Mouse (Mus musculus): ENCODE results near the gene Tmem136. TPM values are rescaled to one million over a fixed set of nuclear protein-coding genes. Genes with fewer than 3 reads are reported as not detected.
A peak's percentile ranks its signal among the peaks of the same experiment; 100 is the strongest.

The Tmem136 gene
- 0.64 and 0.73 TPM in 2 replicates for polyA plus RNA-seq (2015; fragmentation: Nextera tagmentation; extraction: Ambion mirVana)

- peak within 1 kb of the TSS; percentile 75 for H3K9ac ChIP-seq
- H3K9me3 ChIP-seq (replicated peaks): no peaks in the 10 kb centered on the region
- peaks cover 87% of the 10 kb centered on the region for H3K27me3 ChIP-seq
- H3K4me3 ChIP-seq (replicated peaks): peak within 1 kb of the TSS; percentile 67
- 5% methylated on average over 55 of the region's 55 CpGs for WGBS (ENCODE audit: insufficient replicate concordance)
- ATAC-seq (ENCODE audit: low read depth) (peak; percentile 99), DNase-seq (peak; percentile 81)
- H3K4me2 ChIP-seq: peak within 1 kb of the TSS; percentile 88
- no peaks in the 10 kb centered on the region for H3K36me3 ChIP-seq
- peaks cover 33% of the 10 kb centered on the region for H3K4me1 ChIP-seq (replicated peaks)
- H3K27ac ChIP-seq: peak within 1 kb of the TSS; percentile 85
Measured at GRCm38 (mm10) chr9:43116134-43116996, at the start of gene Tmem136. TSS of gene Tmem136 (minus strand) at chr9:43116570.

GRCm38 (mm10) chr9:43155960-43156359, 39.6 kb upstream of the Tmem136 start:
- Histone ChIP-seq H3K27me3 (peaks cover 9% of the 10 kb centered on the region; the same call in 1 of the 2 replicates), H3K9me3 (replicated peaks) (no peaks in the 10 kb centered on the region), H3K4me2 (no peak overlapping the region), H3K27ac (no peak overlapping the region), H3K36me3 (no peaks in the 10 kb centered on the region), H3K9ac (no peak overlapping the region), H3K4me1 (replicated peaks) (no peaks in the 10 kb centered on the region), H3K4me3 (replicated peaks) (no peak overlapping the region)
- DNase-seq (no peak), ATAC-seq (ENCODE audit: low read depth) (no peak)
- 27% methylated on average over 6 of the region's 6 CpGs for whole genome bisulfite sequencing (ENCODE audit: insufficient replicate concordance)

DNA sequence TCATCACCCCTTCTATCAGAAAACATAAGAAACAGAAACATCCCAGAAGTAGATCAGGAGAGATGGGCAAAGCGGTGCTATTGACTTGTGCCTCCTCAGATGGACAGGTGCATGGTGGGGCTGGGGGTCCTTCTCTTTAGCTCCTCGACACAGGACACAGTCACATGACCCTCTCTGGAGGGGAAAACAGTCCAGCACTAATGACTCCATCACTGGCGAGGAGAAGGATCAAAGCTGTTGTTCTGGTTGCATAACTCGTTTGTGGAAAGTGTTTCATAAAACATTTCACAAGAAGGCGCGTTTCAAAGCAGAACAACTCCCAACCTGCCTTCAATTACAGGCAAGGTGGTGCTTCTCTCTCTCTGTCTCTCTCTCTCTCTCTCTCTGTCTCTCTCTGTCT, 35.4 kb upstream of the Tmem136 start:
- Histone ChIP-seq H3K27ac (no peak overlapping the region), H3K4me2 (no peak overlapping the region), H3K9ac (no peak overlapping the region), H3K9me3 (replicated peaks) (no peaks in the 10 kb centered on the region), H3K4me1 (replicated peaks) (no peaks in the 10 kb centered on the region), H3K27me3 (peaks cover 10% of the 10 kb centered on the region), H3K4me3 (replicated peaks) (no peak overlapping the region), H3K36me3 (no peaks in the 10 kb centered on the region)
- DNase-seq: no peak
- no peak for ATAC-seq (ENCODE audit: low read depth)
- WGBS (ENCODE audit: insufficient replicate concordance): 63% methylated on average over 6 of the region's 6 CpGs

DNA sequence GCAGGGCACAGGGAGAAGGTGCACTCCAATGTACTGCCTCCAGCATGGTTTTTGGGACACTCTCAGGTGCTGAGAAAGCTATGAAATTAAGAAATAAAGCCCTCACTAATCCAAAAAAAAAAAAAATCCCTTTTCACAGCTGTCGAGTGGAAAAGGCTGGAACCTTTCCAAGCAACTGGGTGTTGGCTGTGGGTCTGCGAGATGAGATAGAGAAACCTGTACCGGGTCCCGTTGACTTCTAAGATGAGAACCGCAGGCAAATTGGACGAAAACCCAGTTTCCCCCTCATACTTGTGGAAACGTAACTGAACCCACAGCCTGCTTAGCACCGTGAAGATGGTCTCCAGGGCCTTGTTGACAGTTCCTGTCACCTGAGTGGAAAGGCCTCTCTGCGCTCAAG, 34.6 kb upstream of the Tmem136 start:
- Histone ChIP-seq H3K4me3 (replicated peaks) (no peak overlapping the region), H3K9ac (no peak overlapping the region), H3K27ac (no peak overlapping the region), H3K27me3 (peaks cover 13% of the 10 kb centered on the region), H3K9me3 (replicated peaks) (no peaks in the 10 kb centered on the region), H3K4me2 (no peak overlapping the region), H3K36me3 (no peaks in the 10 kb centered on the region), H3K4me1 (replicated peaks) (no peaks in the 10 kb centered on the region)
- WGBS (ENCODE audit: insufficient replicate concordance): 62% methylated on average over 9 of the region's 9 CpGs
- DNase-seq (no peak), ATAC-seq (ENCODE audit: low read depth) (no peak)

- no peak overlapping the region for H3K4me3 ChIP-seq (replicated peaks)
- no peaks in the 10 kb centered on the region for H3K9me3 ChIP-seq (replicated peaks)
- no peaks in the 10 kb centered on the region for H3K4me1 ChIP-seq (replicated peaks)
- no peak overlapping the region for H3K9ac ChIP-seq
- no peaks in the 10 kb centered on the region for H3K36me3 ChIP-seq
- WGBS (ENCODE audit: insufficient replicate concordance): 29% methylated on average over 10 of the region's 10 CpGs
- DNase-seq: no peak
- peaks cover 13% of the 10 kb centered on the region for H3K27me3 ChIP-seq
- H3K27ac ChIP-seq: no peak overlapping the region
- no peak overlapping the region for H3K4me2 ChIP-seq
- ATAC-seq (ENCODE audit: low read depth): no peak
Measured at GRCm38 (mm10) chr9:43150075-43150474, 33.7 kb upstream of the Tmem136 start.

DNA sequence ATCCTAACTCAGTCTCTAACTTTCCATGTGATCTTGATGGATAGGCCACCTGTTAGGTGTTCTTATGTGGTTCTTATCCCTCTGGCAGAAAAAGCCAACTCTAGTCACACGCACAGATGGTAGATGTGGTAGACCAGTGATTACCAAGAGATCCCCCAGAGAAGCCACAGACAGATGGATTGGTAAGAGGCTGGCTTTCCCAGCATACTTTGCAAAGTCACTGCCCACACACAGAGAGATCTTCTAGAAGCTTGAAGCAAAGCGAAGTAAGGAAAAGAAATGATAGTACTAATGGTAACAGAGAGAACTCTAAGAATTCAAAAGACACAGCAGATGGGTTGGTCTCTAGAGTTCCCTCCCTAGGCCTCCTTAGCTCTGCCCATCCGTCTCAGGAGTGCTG, 33.1 kb upstream of the Tmem136 start:
- H3K9me3 ChIP-seq (replicated peaks): no peaks in the 10 kb centered on the region
- no peaks in the 10 kb centered on the region for H3K36me3 ChIP-seq
- no peak for DNase-seq
- peaks cover 13% of the 10 kb centered on the region for H3K27me3 ChIP-seq
- no peak overlapping the region for H3K9ac ChIP-seq
- no peak for ATAC-seq (ENCODE audit: low read depth)
- H3K4me1 ChIP-seq (replicated peaks): no peaks in the 10 kb centered on the region
- 69% methylated on average over 3 of the region's 3 CpGs for WGBS (ENCODE audit: insufficient replicate concordance)
- no peak overlapping the region for H3K4me2 ChIP-seq
- no peak overlapping the region for H3K27ac ChIP-seq
- no peak overlapping the region for H3K4me3 ChIP-seq (replicated peaks)

GRCm38 (mm10) chr9:43145196-43145595, 28.8 kb upstream of the Tmem136 start:
- H3K36me3 ChIP-seq: no peaks in the 10 kb centered on the region
- 51% methylated on average over 4 of the region's 4 CpGs for WGBS (ENCODE audit: insufficient replicate concordance)
- no peaks in the 10 kb centered on the region for H3K9me3 ChIP-seq (replicated peaks)
- ATAC-seq (ENCODE audit: low read depth) (no peak), DNase-seq (no peak)
- H3K4me3 ChIP-seq (replicated peaks): no peak overlapping the region
- no peak overlapping the region for H3K27ac ChIP-seq
- peaks cover 10% of the 10 kb centered on the region for H3K27me3 ChIP-seq
- no peak overlapping the region for H3K9ac ChIP-seq
- H3K4me1 ChIP-seq (replicated peaks): no peaks in the 10 kb centered on the region
- no peak overlapping the region for H3K4me2 ChIP-seq

- H3K9me3 ChIP-seq (replicated peaks): no peaks in the 10 kb centered on the region
- no peak for ATAC-seq (ENCODE audit: low read depth)
- WGBS (ENCODE audit: insufficient replicate concordance): 47% methylated on average over 12 of the region's 12 CpGs
- H3K27ac ChIP-seq: no peak overlapping the region
- peaks cover 15% of the 10 kb centered on the region for H3K27me3 ChIP-seq
- H3K36me3 ChIP-seq: no peaks in the 10 kb centered on the region
- H3K9ac ChIP-seq: no peak overlapping the region
- no peak overlapping the region for H3K4me3 ChIP-seq (replicated peaks)
- no peaks in the 10 kb centered on the region for H3K4me1 ChIP-seq (replicated peaks)
- DNase-seq: no peak
- H3K4me2 ChIP-seq: no peak overlapping the region
Measured at GRCm38 (mm10) chr9:43144206-43144810, 27.9 kb upstream of the Tmem136 start.

DNA sequence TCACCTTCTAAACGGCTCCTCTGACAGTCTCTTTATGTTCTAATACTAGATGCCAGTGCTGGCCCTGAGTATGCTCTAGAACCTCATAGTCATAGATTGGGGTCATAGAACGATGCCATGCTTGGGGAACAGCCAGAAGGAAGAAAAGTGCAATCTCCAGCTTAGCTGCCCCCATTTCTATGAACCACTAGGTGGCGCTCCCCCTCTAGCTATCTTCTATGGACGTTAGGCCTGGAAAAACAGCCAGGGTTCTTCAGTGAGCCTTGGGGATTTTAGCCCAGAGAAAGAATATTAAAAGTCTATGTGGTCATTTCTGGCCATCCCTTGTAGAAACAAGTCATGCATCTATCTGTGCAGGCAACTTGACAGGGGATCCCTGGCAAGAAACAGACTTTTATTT, 25.5 kb upstream of the Tmem136 start:
- ATAC-seq (ENCODE audit: low read depth): no peak
- no peak overlapping the region for H3K9ac ChIP-seq
- WGBS (ENCODE audit: insufficient replicate concordance): 6% methylated on average over 4 of the region's 4 CpGs

DNA sequence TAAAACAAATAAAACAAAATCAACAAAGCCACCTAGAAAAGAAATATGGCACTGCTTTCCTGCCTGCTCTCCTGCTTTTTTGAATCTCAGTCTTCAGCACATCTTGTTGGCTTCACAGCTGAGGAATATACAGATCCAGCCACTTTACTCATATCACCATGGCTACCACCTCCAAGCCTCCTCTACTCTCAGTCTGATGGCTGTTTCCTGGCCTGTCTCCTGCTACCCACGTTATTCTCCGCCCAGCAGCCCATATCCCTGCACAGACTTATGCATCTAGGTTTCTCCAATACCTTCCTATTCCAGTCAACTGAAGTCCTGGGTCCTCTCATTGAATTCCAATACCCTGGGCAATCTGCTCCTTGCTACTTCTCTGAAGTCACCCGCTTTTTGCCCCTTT, 17.2 kb upstream of the Tmem136 start:
- Histone ChIP-seq H3K36me3 (no peaks in the 10 kb centered on the region), H3K4me2 (no peak overlapping the region), H3K27ac (no peak overlapping the region), H3K9ac (no peak overlapping the region), H3K4me3 (replicated peaks) (no peak overlapping the region), H3K4me1 (replicated peaks) (peaks cover 13% of the 10 kb centered on the region), H3K9me3 (replicated peaks) (no peaks in the 10 kb centered on the region), H3K27me3 (peaks cover 25% of the 10 kb centered on the region)
- 55% methylated on average over 3 of the region's 3 CpGs for WGBS (ENCODE audit: insufficient replicate concordance)
- DNase-seq: no peak
- ATAC-seq (ENCODE audit: low read depth): no peak

More for the DNA sequence above, 25.5 kb upstream of the Tmem136 start:
- H3K4me3 ChIP-seq (replicated peaks): no peak overlapping the region
- DNase-seq: peak; percentile 15
- H3K27ac ChIP-seq: no peak overlapping the region
- H3K4me1 ChIP-seq (replicated peaks): no peaks in the 10 kb centered on the region
- no peaks in the 10 kb centered on the region for H3K36me3 ChIP-seq
- peaks cover 28% of the 10 kb centered on the region; the same call in 1 of the 2 replicates for H3K27me3 ChIP-seq
- no peak overlapping the region for H3K4me2 ChIP-seq
- H3K9me3 ChIP-seq (replicated peaks): no peaks in the 10 kb centered on the region

GRCm38 (mm10) chr9:43132380-43132779, 16.0 kb upstream of the Tmem136 start:
- no peak overlapping the region for H3K9ac ChIP-seq
- H3K9me3 ChIP-seq (replicated peaks): no peaks in the 10 kb centered on the region
- no peak overlapping the region for H3K4me3 ChIP-seq (replicated peaks)
- 22% methylated on average over 4 of the region's 4 CpGs for WGBS (ENCODE audit: insufficient replicate concordance)
- H3K4me2 ChIP-seq: no peak overlapping the region
- peaks cover 13% of the 10 kb centered on the region for H3K4me1 ChIP-seq (replicated peaks)
- H3K27me3 ChIP-seq: peaks cover 27% of the 10 kb centered on the region
- H3K27ac ChIP-seq: no peak overlapping the region
- DNase-seq: no peak
- no peaks in the 10 kb centered on the region for H3K36me3 ChIP-seq
- no peak for ATAC-seq (ENCODE audit: low read depth)

Data from liver, embryonic 13.5 days (tissue).